Mouse (Mus musculus): ENCODE measurements around the gene Map7d1. TPM values are rescaled to one million over a fixed set of nuclear protein-coding genes. Genes with fewer than 3 reads are reported as not detected.

Gene Map7d1
- 20.6 and 25.6 TPM in 2 replicates for total RNA-seq (2014; fragmentation: Nextera tagmentation)
- total RNA-seq (2017) = 12.8 and 20.2 TPM in 2 replicates

GRCm38 (mm10) chr4:126256131-126256791 lies at the start of gene Map7d1:
Gene Map7d1 (minus strand): TSS chr4:126256343.
- peak; percentile 49 for ATAC-seq (replicated peaks; ENCODE audit: poor library complexity, severe bottlenecking)

DNA sequence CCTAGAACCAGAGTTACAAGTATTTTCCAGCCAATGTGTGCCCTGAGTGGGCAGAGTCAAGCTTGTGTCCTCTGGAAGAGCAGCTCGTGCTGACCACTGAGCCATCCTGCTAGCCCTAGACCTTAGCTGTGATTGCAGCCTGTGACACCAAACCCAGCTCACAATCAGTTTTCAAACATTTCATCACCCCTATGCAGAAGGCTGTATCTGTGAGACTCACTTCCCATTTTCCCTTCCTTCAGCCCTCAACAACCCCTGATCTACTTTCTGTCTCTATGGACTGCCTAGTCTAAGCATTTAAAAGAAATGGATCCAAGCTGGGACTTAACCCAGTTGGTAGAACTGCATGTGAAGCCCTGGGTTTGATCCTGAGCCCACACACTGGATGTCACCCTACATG lies 49.3 kb upstream of the Map7d1 start:
- ATAC-seq (replicated peaks; ENCODE audit: poor library complexity, severe bottlenecking) = peak; percentile 56

- ATAC-seq (replicated peaks; ENCODE audit: poor library complexity, severe bottlenecking) = no peak
Measured at GRCm38 (mm10) chr4:126303877-126304276, 47.7 kb upstream of the Map7d1 start.

DNA sequence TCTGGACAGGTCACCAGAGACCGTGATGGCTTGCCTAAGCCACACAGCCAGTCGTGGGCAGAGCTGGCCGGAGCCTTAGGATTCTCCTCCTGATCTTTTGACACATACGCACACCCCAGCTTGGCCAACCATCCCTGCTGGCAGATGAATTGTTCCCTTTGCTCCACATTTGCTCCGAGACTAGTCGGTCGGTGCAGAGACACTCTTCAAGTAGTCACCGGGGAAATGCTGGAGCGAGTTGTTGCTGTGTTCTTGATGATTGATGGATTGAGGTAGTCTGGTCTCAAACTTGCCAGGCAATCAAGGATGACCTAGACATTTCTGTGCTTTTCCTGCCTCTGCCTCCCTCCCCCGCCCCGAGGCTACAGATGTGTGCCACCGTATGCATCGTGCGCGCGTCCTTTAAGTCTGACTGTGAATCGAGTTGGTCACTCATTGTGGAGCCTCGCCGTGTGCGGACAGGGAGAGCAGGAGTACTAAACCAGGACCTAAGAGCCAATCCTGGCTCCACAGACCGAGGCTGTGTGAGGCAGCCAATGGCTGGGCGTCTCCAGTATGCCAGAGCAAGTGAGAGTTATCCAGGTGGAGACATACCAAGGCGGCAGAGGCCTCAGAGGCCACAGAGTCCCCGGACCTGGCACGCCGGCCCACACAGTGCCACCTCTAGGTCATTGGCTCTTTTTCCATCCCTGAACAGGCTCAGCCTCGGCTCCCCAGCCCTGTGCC lies 45.6 kb upstream of the Map7d1 start:
- no peak for ATAC-seq (replicated peaks; ENCODE audit: poor library complexity, severe bottlenecking)

GRCm38 (mm10) chr4:126300916-126301583 lies 44.9 kb upstream of the Map7d1 start:
- 0 out of 2 replicates have a peak, but pooled peaks have one; percentile 12 for ATAC-seq (replicated peaks; ENCODE audit: poor library complexity, severe bottlenecking)

GRCm38 (mm10) chr4:126296617-126297101 lies 40.5 kb upstream of the Map7d1 start:
- peak; percentile 38 for ATAC-seq (replicated peaks; ENCODE audit: poor library complexity, severe bottlenecking)

- no peak for ATAC-seq (replicated peaks; ENCODE audit: poor library complexity, severe bottlenecking)
Measured at GRCm38 (mm10) chr4:126295937-126296336, 39.8 kb upstream of the Map7d1 start.

DNA sequence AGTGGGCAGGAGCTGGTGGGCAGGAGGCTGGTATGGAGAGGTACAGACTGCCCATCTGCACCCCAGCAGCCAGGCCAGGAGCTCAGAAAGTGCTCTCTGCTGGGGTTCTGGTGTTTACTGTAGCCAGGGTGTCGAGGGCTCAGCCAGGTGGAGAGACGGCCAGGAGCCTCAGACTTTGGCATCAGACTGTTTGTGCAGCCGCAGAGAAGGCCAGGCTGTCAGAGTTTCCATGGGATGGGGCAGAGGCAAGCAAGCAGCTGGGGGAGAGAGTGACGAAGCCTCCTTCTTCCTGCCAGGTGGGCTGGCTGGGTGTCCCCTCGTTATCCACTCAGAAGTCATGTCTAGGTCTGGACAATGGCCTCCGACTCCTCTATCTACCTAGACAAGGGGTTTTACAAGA lies 39.0 kb upstream of the Map7d1 start:
- no peak for ATAC-seq (replicated peaks; ENCODE audit: poor library complexity, severe bottlenecking)

DNA sequence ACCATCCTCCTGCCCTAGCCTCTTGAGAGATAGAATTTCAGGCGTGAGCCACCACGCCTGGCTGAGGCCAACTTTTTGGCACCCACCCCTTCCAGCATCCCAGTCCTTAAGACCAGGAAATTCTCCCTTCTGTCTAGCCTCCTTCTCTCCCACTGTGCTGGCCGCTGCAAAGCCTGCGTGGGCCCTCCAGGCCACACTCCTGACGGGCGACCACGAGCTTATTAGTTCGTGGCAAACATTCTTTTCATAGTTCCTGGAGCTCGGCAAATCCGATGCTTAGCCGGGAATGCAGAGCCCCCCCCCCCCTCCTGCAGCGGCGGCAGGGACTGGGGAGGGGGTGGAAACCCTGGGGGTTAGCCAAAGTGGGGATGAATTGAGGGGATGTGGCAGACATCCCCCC lies 35.1 kb upstream of the Map7d1 start:
- no peak for ATAC-seq (replicated peaks; ENCODE audit: poor library complexity, severe bottlenecking)

- no peak for ATAC-seq (replicated peaks; ENCODE audit: poor library complexity, severe bottlenecking)
Measured at GRCm38 (mm10) chr4:126290314-126290713, 34.2 kb upstream of the Map7d1 start.

- peak; percentile 50 for ATAC-seq (replicated peaks; ENCODE audit: poor library complexity, severe bottlenecking)
Measured at GRCm38 (mm10) chr4:126288085-126288666, 32.0 kb upstream of the Map7d1 start.

DNA sequence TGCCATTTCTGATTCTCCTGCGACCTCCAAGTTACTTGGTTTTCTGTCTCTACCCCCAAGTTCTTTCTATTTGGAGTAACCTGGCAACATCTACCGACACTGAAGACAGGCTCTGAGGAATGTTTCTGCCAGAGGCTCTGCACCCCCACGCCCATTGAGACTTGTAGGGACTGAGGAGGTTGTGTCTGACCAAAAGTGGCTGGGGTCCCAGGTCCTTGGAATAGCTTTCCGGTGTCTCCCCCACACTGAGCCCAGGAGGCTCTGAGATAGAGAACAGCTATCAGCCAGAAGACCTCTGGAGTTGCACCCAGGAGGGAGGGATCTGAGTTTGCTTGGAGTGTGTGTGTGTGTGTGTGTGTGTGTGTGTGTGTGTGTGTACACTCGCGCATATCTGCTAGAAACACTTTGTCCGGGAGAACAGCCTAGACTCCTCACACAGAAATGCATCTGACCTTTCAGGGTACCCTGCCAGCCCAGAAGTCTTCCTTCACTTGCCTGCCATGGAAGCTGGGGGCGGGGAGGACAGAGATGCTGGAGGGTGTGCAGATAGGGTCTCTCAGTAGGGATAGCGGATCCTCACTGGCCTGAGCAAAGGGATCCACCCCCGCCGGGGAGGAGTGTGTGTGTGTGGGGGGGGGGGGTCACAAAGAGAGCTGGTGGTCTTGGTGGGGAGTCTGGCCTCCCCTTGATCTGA lies 31.3 kb upstream of the Map7d1 start:
- no peak for ATAC-seq (replicated peaks; ENCODE audit: poor library complexity, severe bottlenecking)

GRCm38 (mm10) chr4:126286492-126286891 lies 30.3 kb upstream of the Map7d1 start, which contains the start of gene Col8a2:
Gene Col8a2 (plus strand): TSS chr4:126286793.
- ATAC-seq (replicated peaks; ENCODE audit: poor library complexity, severe bottlenecking) = peak; percentile 58; the same call in 1 of the 2 replicates

DNA sequence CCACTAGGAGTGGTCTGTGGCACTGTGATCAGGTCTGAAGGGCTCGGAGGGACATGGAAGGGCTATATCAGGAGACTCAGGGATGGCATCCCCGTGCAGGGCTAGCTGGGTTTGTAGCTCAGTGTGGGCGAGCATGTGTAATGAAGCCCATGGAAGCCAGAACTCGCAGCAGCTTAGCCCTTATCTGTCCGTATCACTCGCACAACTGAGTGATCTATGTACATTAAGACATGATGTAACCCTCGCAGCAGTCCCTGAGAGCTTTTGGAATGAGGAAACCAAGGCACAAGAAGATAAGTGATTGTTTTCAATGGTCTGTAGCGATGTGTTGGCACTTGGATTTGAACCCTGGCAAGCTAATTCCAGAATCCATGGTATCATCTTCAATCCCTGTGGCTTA lies 27.4 kb upstream of the Map7d1 start:
- no peak for ATAC-seq (replicated peaks; ENCODE audit: poor library complexity, severe bottlenecking)

GRCm38 (mm10) chr4:126281706-126282105 lies 25.6 kb upstream of the Map7d1 start:
- no peak for ATAC-seq (replicated peaks; ENCODE audit: poor library complexity, severe bottlenecking)

DNA sequence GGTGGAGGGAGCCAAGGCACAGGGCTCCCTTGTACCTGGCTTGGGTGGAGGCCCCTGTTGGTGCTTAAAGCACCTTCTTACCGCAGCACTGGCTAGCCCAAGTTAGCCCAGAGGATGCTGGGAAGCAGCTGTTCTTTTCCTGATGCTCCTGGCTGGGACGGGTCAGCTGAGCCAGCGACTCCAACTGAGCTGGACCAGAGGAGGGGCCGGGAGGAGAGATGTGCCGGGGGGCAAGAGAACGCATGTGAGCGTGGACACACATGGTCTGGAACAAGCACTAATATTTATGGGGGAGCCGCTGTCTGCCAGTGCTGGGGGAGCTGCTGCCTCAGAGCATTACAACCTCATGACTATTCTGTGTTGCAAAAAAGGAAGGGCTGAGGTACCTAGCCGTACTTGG lies 22.8 kb upstream of the Map7d1 start:
- ATAC-seq (replicated peaks; ENCODE audit: poor library complexity, severe bottlenecking) = no peak

GRCm38 (mm10) chr4:126278565-126278915 lies 22.4 kb upstream of the Map7d1 start:
- ATAC-seq (replicated peaks; ENCODE audit: poor library complexity, severe bottlenecking) = no peak

DNA sequence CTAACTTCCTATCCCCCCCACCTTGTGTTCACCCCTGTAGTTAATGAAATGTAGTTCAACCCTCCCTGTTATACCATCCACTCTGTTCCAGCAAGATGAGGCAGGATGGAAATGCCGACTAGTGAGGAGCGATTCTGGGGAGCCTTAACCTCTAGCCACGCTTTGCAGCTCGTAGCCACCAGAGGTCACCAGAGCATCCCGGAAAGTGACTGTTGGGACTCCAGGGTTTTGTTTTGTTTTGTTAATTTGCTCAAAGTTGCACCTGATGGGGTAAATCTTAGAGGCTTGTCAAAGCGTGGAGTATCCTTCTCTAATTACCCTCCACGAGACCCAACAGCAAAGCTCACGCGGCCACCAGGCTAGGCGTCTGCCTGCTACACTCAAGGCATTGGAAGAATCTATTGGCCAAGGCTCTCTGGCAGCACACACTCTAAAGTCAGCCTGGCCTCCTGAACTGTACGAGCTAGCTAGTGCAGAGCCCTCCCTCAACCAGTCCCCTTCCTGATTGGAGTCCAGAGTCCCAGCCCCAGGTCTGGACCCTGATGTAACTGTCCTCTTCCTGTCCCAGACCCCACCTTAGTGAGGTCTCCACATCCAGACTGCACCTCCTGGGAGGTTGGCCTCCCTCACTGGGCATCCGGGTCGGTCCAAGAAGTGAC lies 21.9 kb upstream of the Map7d1 start:
- ATAC-seq (replicated peaks; ENCODE audit: poor library complexity, severe bottlenecking) = peak; percentile 81

- ATAC-seq (replicated peaks; ENCODE audit: poor library complexity, severe bottlenecking) = no peak
Measured at GRCm38 (mm10) chr4:126275681-126276131, 19.6 kb upstream of the Map7d1 start.
